16 mouse cellular contexts compared by ENCODE assay signal in the genomic region with DNA sequence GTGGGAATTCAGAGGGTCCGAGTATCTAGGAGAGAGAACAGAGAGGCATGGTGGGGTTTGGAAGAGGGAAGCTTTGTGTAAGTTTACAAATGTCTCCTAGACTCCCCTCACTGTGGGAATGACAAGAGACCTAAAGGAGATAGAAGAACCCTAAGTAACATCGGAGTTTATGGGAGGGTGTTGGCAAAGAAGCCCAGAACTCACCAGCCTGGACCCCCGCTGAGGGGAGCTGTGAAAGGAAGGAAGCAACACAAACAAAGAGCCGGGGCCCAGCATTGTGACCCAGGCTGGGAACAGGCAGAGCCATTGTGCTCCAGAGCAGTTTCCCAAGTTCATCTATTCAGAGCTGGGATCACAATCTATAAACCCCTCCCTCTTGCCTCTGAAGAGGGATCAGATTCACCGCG. TPM values are rescaled to one million over a fixed set of nuclear protein-coding genes. Genes with fewer than 3 reads are reported as not detected.
DNase-seq lines count a peak whose midpoint lies in the region; ATAC-seq lines count a peak whose summit lies in the region.
"Had no signal": no experiment of that assay in that cellular context is flagged by ENCODE, and none has a peak within 500 bp of the region (broad histone marks: within the 10 kb centered on the region; RNA-seq: fewer than 3 reads in every experiment).

No protein-coding gene starts in this region.

- H3K9me3 ChIP-seq in midbrain, embryonic 10.5 days (replicated peaks) = no peaks in the 10 kb centered on the region
- H3K9me3 ChIP-seq in midbrain, embryonic 15.5 days = no peaks in the 10 kb centered on the region
- H3K9me3 ChIP-seq in hindbrain, embryonic 10.5 days = no peaks in the 10 kb centered on the region
- H3K9me3 ChIP-seq in midbrain, embryonic 14.5 days (ENCODE audit: control insufficient read depth, low read length) = no peaks in the 10 kb centered on the region
- H3K9me3 ChIP-seq: limb, embryonic 13.5 days; lung, embryonic 15.5 days had no signal

- ATAC-seq in midbrain, embryonic 15.5 days (replicated peaks) = no peak; the same call in 1 of the 2 replicates
- no peak for ATAC-seq in midbrain, embryonic 14.5 days (ENCODE audit: low FRiP score, low TSS enrichment)
- ATAC-seq in granulocyte monocyte progenitor cell, adult 5-6 weeks (replicated peaks; ENCODE audit: poor library complexity, severe bottlenecking) = no peak
- ATAC-seq: Patski had no signal

- H3K4me3 ChIP-seq in midbrain, embryonic 10.5 days = no peak overlapping the region
- H3K4me3 ChIP-seq in midbrain, embryonic 15.5 days = no peak overlapping the region
- H3K4me3 ChIP-seq in hindbrain, embryonic 10.5 days = no peak overlapping the region
- H3K4me3 ChIP-seq in midbrain, embryonic 14.5 days (replicated peaks; ENCODE audit: low read depth, low read length) = no peak overlapping the region
- H3K4me3 ChIP-seq: heart, adult 2 months; limb, embryonic 13.5 days; lung, embryonic 15.5 days had no signal

- H3K4me1 ChIP-seq in midbrain, embryonic 10.5 days = peaks cover 24% of the 10 kb centered on the region
- no peaks in the 10 kb centered on the region for H3K4me1 ChIP-seq in midbrain, embryonic 15.5 days
- H3K4me1 ChIP-seq in hindbrain, embryonic 10.5 days (replicated peaks) = peaks cover 21% of the 10 kb centered on the region
- peaks cover 7% of the 10 kb centered on the region; the same call in 1 of the 2 replicates for H3K4me1 ChIP-seq in midbrain, embryonic 14.5 days (ENCODE audit: control insufficient read depth, insufficient read depth, low read length)
- H3K4me1 ChIP-seq: lung, embryonic 15.5 days had no signal

- no peak overlapping the region for H3K4me2 ChIP-seq in midbrain, embryonic 15.5 days
- no peak overlapping the region for H3K4me2 ChIP-seq in midbrain, embryonic 14.5 days (ENCODE audit: low read length)
- H3K4me2 ChIP-seq: limb, embryonic 13.5 days; lung, embryonic 15.5 days had no signal

- peak; percentile 54 for DNase-seq in midbrain, embryonic 10.5 days (ENCODE audit: low spot score)
- DNase-seq in hindbrain, embryonic 10.5 days (ENCODE audit: low spot score) = peak; percentile 59
- DNase-seq in midbrain, embryonic 14.5 days = peak; percentile 50
- DNase-seq in gastrocnemius, postnatal 36 days = no peak
- DNase-seq in kidney, postnatal 14 days = no peak
- no peak for DNase-seq in kidney, adult 8-10 months
- DNase-seq: adrenal gland, postnatal 10 days; heart, adult 2 months; heart, postnatal 4 days; layer of hippocampus, adult 9-11 months; thymus, postnatal 14 days had no signal

- H3K36me3 ChIP-seq in midbrain, embryonic 10.5 days = no peaks in the 10 kb centered on the region
- H3K36me3 ChIP-seq in midbrain, embryonic 15.5 days (replicated peaks) = no peaks in the 10 kb centered on the region
- no peaks in the 10 kb centered on the region for H3K36me3 ChIP-seq in hindbrain, embryonic 10.5 days
- H3K36me3 ChIP-seq in midbrain, embryonic 14.5 days (ENCODE audit: control insufficient read depth, insufficient read depth, low read length) = no peaks in the 10 kb centered on the region
- H3K36me3 ChIP-seq: limb, embryonic 13.5 days; lung, embryonic 15.5 days had no signal

- no peak overlapping the region for H3K9ac ChIP-seq in midbrain, embryonic 15.5 days
- no peak overlapping the region for H3K9ac ChIP-seq in midbrain, embryonic 14.5 days (replicated peaks; ENCODE audit: low read length)
- H3K9ac ChIP-seq: limb, embryonic 13.5 days; lung, embryonic 15.5 days had no signal

- WGBS in midbrain, embryonic 10.5 days = 21% methylated on average over 6 of the region's 6 CpGs
- 11% methylated on average over 6 of the region's 6 CpGs for WGBS in midbrain, embryonic 15.5 days
- 16% methylated on average over 6 of the region's 6 CpGs for WGBS in hindbrain, embryonic 10.5 days
- 17% methylated on average over 6 of the region's 6 CpGs for WGBS in midbrain, embryonic 14.5 days

- intact Hi-C loops in gastrocnemius, postnatal 36 days (cut with DNase I) = no loop called here

- H3K27ac ChIP-seq in midbrain, embryonic 10.5 days (replicated peaks) = peak overlapping the region; percentile 77
- H3K27ac ChIP-seq in midbrain, embryonic 15.5 days = no peak overlapping the region
- H3K27ac ChIP-seq in hindbrain, embryonic 10.5 days = peak overlapping the region; percentile 70
- H3K27ac ChIP-seq in midbrain, embryonic 14.5 days (replicated peaks; ENCODE audit: low read depth, low read length) = no peak overlapping the region
- H3K27ac ChIP-seq: heart, adult 2 months; limb, embryonic 13.5 days; lung, embryonic 15.5 days had no signal

- H3K27me3 ChIP-seq in midbrain, embryonic 10.5 days (ENCODE audit: low read depth, poor library complexity, severe bottlenecking) = no peaks in the 10 kb centered on the region
- no peaks in the 10 kb centered on the region for H3K27me3 ChIP-seq in midbrain, embryonic 15.5 days (replicated peaks)
- H3K27me3 ChIP-seq in hindbrain, embryonic 10.5 days (ENCODE audit: insufficient read depth, poor library complexity, severe bottlenecking) = no peaks in the 10 kb centered on the region
- H3K27me3 ChIP-seq in midbrain, embryonic 14.5 days (ENCODE audit: control insufficient read depth, insufficient read depth, low read length) = no peaks in the 10 kb centered on the region
- H3K27me3 ChIP-seq: limb, embryonic 13.5 days; lung, embryonic 15.5 days; Patski had no signal

RNA-seq across cellular contexts. Expression of a gene that starts 25.3 kb away (rescaled TPM):
- 2.2 and 3.2 TPM in 2 replicates for polyA plus RNA-seq in midbrain, embryonic 10.5 days (2016; fragmentation: Nextera tagmentation; extraction: Ambion mirVana)
- 3.8 and 4.0 TPM in 2 replicates for polyA plus RNA-seq in midbrain, embryonic 15.5 days (2015; fragmentation: Nextera tagmentation; extraction: Ambion mirVana)
- 2.8 and 3.2 TPM in 2 replicates for polyA plus RNA-seq in hindbrain, embryonic 10.5 days (2016; fragmentation: Nextera tagmentation; extraction: Ambion mirVana)
- polyA plus RNA-seq in midbrain, embryonic 14.5 days (2014; fragmentation: Nextera tagmentation; extraction: Ambion mirVana) = 2.3 and 5.4 TPM in 2 replicates
- 1 to 10 TPM; 4.7 to 6.6 TPM for total RNA-seq in gastrocnemius, postnatal 36 days (2021)
- 8.8 and 9.9 TPM in 2 replicates for total RNA-seq in granulocyte monocyte progenitor cell, adult 5-6 weeks (2014; fragmentation: Nextera tagmentation)
- total RNA-seq in granulocyte monocyte progenitor cell, adult 5-6 weeks (2017) = 4.4 and 9.0 TPM in 2 replicates

Comparison
In these comparisons a context has a peak if more than half of its experiments do, and no peak if none do; other contexts are left out.
1. H3K27ac ChIP-seq: peak in midbrain, embryonic 10.5 days (single experiment) and hindbrain, embryonic 10.5 days (single experiment); none in midbrain, embryonic 15.5 days (single experiment) and midbrain, embryonic 14.5 days (single experiment).
2. DNase-seq: peak in midbrain, embryonic 10.5 days (single experiment), hindbrain, embryonic 10.5 days (single experiment) and midbrain, embryonic 14.5 days (single experiment); none in gastrocnemius, postnatal 36 days (0 of 2), kidney, postnatal 14 days (single experiment) and kidney, adult 8-10 months (0 of 2).